Mouse (Mus musculus): ENCODE data around the gene Tcte3. TPM values are rescaled to one million over a fixed set of nuclear protein-coding genes. Genes with fewer than 3 reads are reported as not detected.
"Not testable (repeated sequence)": the region's sequence is repeated elsewhere in the genome, so short reads cannot be mapped to it uniquely, and the experiment has no call there.

Tcte3 gene
- polyA plus RNA-seq, 1 experiment = not detected

- not testable (repeated sequence) for DNase-seq; H3K27me3 ChIP-seq (ENCODE audit: control insufficient read depth, insufficient read depth, low read length); H3K4me1 ChIP-seq (replicated peaks; ENCODE audit: control insufficient read depth, insufficient read depth, low read length); H3K27ac ChIP-seq (ENCODE audit: control insufficient read depth, insufficient read depth, low read length); H3K36me3 ChIP-seq (ENCODE audit: control insufficient read depth, insufficient read depth, low read length); H3K4me3 ChIP-seq (ENCODE audit: control insufficient read depth, insufficient read depth, low read length)
- 95% methylated on average over 4 of the region's 5 CpGs for WGBS
These were observed 51.1 kb downstream of the Tcte3 start for GRCm38 (mm10) chr17:14990116-14990702.

DNA sequence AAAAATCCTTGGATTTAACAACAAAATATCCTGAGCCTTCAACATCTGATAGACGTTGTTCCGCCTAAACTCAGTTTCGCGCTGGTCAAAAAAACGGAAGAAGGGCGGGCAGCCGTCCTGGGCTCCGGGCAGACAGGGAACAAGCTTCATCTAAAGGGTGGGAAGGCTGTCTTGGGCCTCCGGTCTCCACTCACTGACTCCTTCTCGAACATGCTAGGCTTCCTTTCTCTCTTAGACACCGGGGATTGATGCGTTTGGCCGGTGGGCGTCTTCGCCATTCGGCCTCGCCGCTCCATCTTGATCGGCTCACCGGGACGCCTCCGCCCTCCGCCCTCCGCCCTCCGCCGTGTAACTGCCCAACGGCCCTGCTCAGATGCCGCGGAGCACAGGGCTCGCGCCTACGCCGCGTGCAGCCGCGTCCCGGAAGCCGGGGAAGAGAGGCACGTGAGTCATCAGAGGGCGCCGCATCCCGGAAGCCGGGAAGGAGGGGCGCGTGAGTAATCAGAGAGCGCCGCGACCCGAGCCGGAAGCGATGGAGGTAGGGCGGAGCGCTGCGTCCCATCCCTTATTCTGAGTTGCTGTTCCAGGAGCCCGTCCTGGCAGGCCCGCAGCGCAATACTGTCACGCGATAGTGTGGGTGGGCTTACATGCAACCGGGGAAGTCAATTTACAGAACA, 62.8 kb downstream of the Tcte3 start, which contains the start of the genes 9030025P20Rik and Gm3417:
Gene 9030025P20Rik (plus strand): TSS at position 107 of the 677 bp plus-strand sequence.
Gene Gm3417 (minus strand): TSS at position 429 of the 677 bp plus-strand sequence.
- H3K4me3 ChIP-seq (ENCODE audit: control insufficient read depth, insufficient read depth, low read length); DNase-seq; H3K27me3 ChIP-seq (ENCODE audit: control insufficient read depth, insufficient read depth, low read length); H3K4me1 ChIP-seq (replicated peaks; ENCODE audit: control insufficient read depth, insufficient read depth, low read length); H3K27ac ChIP-seq (ENCODE audit: control insufficient read depth, insufficient read depth, low read length); H3K36me3 ChIP-seq (ENCODE audit: control insufficient read depth, insufficient read depth, low read length): not testable (repeated sequence)
- WGBS = no CpG with 5 or more reads among the region's 60 CpGs

- not testable (repeated sequence) for H3K4me1 ChIP-seq (replicated peaks; ENCODE audit: control insufficient read depth, insufficient read depth, low read length); H3K27me3 ChIP-seq (ENCODE audit: control insufficient read depth, insufficient read depth, low read length); H3K27ac ChIP-seq (ENCODE audit: control insufficient read depth, insufficient read depth, low read length); H3K36me3 ChIP-seq (ENCODE audit: control insufficient read depth, insufficient read depth, low read length); H3K4me3 ChIP-seq (ENCODE audit: control insufficient read depth, insufficient read depth, low read length); DNase-seq
- WGBS = under 1% methylated on average over 4 of the region's 7 CpGs
These were observed 63.4 kb downstream of the Tcte3 start for GRCm38 (mm10) chr17:14977718-14978361.

Other genes starting within 250 kb of the Tcte3 start
- gene Wdr27, start 98.3 kb downstream of the Tcte3 start, polyA plus RNA-seq (2012; rRNA removed) = 3.1 and 5.1 TPM in 2 replicates
- gene 1600012H06Rik, start 98.3 kb downstream of the Tcte3 start, polyA plus RNA-seq (2012; rRNA removed) = 20.6 and 25.8 TPM in 2 replicates
- gene Phf10, start 80.2 kb downstream of the Tcte3 start, polyA plus RNA-seq (2012; rRNA removed) = 27.5 and 35.3 TPM in 2 replicates
- gene 9030025P20Rik, start 63.0 kb downstream of the Tcte3 start, polyA plus RNA-seq (2012; rRNA removed) = 16.1 and 19.8 TPM in 2 replicates
- gene Gm3417, start 62.7 kb downstream of the Tcte3 start, polyA plus RNA-seq (2012; rRNA removed) = not detected in 2 replicates
- 0.99 and 2.0 TPM in 2 replicates for gene Gm3435, start 31.3 kb downstream of the Tcte3 start, polyA plus RNA-seq (2012; rRNA removed)
- gene Ermard, start 280 bp downstream of the Tcte3 start, polyA plus RNA-seq (2012; rRNA removed) = 62.0 and 69.0 TPM in 2 replicates
- 0.92 and 0.99 TPM in 2 replicates for gene Gm3448, start within 50 bp of the Tcte3 start, polyA plus RNA-seq (2012; rRNA removed)

Measured in thymus, adult 2 months (tissue).